Mouse (Mus musculus) testis, adult 2 months (tissue): ENCODE measurements around the gene Kcnh6.

Source experiments
- CTCF ChIP-seq: fragments of 200-500 bp; IDR thresholded peaks from 2 replicates; pipeline ENCODE4 v1.5.1; 2012; ENCODE audit warnings: low read depth, mild to moderate bottlenecking, inconsistent platforms, low read length, moderate library complexity; ENCODE audit not compliant: control insufficient read depth, insufficient read depth, insufficient replicate concordance
- POLR2A ChIP-seq: fragments of 200-500 bp; IDR thresholded peaks from 2 replicates; pipeline ENCODE4 v1.6.1; 2012; ENCODE audit warnings: low read depth, mild to moderate bottlenecking, inconsistent platforms, low read length, moderate library complexity; ENCODE audit not compliant: control insufficient read depth

DNA sequence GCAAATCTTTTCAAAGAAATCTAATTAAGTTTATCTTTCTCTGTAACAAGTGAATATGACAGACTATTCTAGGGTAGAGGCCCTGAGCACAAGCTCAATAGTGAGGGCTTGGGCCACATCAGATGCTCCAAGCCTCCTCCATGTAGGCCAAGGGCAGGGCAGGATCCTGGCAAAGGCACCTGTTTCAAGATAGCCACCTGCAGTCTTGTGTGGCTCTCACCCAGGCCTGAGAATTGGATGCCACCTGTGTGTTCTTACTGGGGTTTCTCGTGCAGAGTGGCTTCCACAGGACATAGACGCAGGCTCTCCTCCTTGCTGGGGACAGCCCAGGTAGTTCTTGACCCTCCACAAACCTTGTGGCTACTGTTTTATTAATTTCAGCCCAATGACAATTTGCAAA is 29.7 kb upstream of the Kcnh6 start:
- TF ChIP-seq CTCF, result no peak
- TF ChIP-seq POLR2A, result no peak
